Mouse (Mus musculus): ENCODE data around the gene Sptbn4.

GRCm38 (mm10) chr7:27419101-27419500 lies 28.4 kb downstream of the Sptbn4 start:
- TF ChIP-seq CTCF (IDR thresholded peaks at IDR 0.05; ENCODE audit: low read depth), result peak; percentile 59
- no peak for TF ChIP-seq EP300 (IDR thresholded peaks at IDR 0.05; ENCODE audit: low read depth)
